Comparison of ENCODE assay signal across 10 mouse cellular contexts in genomic region chr13:58453541-58453940, GRCm38 (mm10). TPM values are rescaled to one million over a fixed set of nuclear protein-coding genes. Genes with fewer than 3 reads are reported as not detected.
DNase-seq lines count a peak whose midpoint lies in the region; ATAC-seq and TF ChIP-seq lines count a peak whose summit lies in the region.
"Had no signal": no experiment of that assay in that cellular context is flagged by ENCODE, and none has a peak within 500 bp of the region (broad histone marks: within the 10 kb centered on the region; RNA-seq: fewer than 3 reads in every experiment).

No protein-coding gene starts in this region.

- 22% methylated on average over 10 of the region's 10 CpGs for WGBS in limb, embryonic 12.5 days
- WGBS in cerebellum, adult 2 months, result 59% methylated on average over 10 of the region's 10 CpGs

- intact Hi-C loops in gastrocnemius, adult 2 months (cut with DNase I), result no loop called here

- H3K27me3 ChIP-seq in megakaryocyte, embryonic 14.5 days (replicated peaks), result peaks cover 79% of the 10 kb centered on the region
- peaks cover 31% of the 10 kb centered on the region for H3K27me3 ChIP-seq in limb, embryonic 12.5 days
- no peaks in the 10 kb centered on the region for H3K27me3 ChIP-seq in splenic B cell, adult 2 months (ENCODE audit: control insufficient read depth, insufficient read depth, low read length, poor library complexity, severe bottlenecking)
- no peaks in the 10 kb centered on the region; the same call in 1 of the 2 replicates for H3K27me3 ChIP-seq in cerebellum, adult 2 months (ENCODE audit: control insufficient read depth, insufficient read depth, low read length)

- ATAC-seq in megakaryocyte, adult 5-6 weeks (ENCODE audit: poor library complexity, severe bottlenecking), result no peak
- no peak for ATAC-seq in limb, embryonic 12.5 days (ENCODE audit: insufficient number of reproducible peaks, insufficient read depth, low FRiP score, low TSS enrichment, low read depth)

- H3K4me2 ChIP-seq in limb, embryonic 12.5 days, result peak overlapping the region; percentile 58

- H3K4me1 ChIP-seq in megakaryocyte, embryonic 14.5 days, result peaks cover 9% of the 10 kb centered on the region
- peaks cover 27% of the 10 kb centered on the region for H3K4me1 ChIP-seq in limb, embryonic 12.5 days (replicated peaks)
- no peaks in the 10 kb centered on the region for H3K4me1 ChIP-seq in cerebellum, adult 2 months (ENCODE audit: control insufficient read depth, insufficient read depth, low read length)

- no peak for TF ChIP-seq POLR2A in cerebellum, adult 2 months (IDR thresholded peaks at IDR 0.05; ENCODE audit: borderline replicate concordance, insufficient read depth, low read length)

- peak overlapping the region; percentile 61 for H3K4me3 ChIP-seq in gastrocnemius, adult 2 months
- H3K4me3 ChIP-seq in megakaryocyte, embryonic 14.5 days (replicated peaks), result peak overlapping the region; percentile 74
- H3K4me3 ChIP-seq in limb, embryonic 12.5 days (replicated peaks), result peak overlapping the region; percentile 33
- H3K4me3 ChIP-seq in cerebellum, adult 2 months (replicated peaks; ENCODE audit: insufficient read depth, low read depth, low read length), result no peak overlapping the region

- peak; percentile 20 for DNase-seq in gastrocnemius, adult 2 months
- no peak for DNase-seq in gastrocnemius, adult 8-10 months (ENCODE audit: low spot score in 2 of 2)
- DNase-seq in splenic B cell, adult 2 months (ENCODE audit: low read depth, low spot score), result peak; percentile 64
- DNase-seq in thymus, postnatal 0 days (ENCODE audit: low spot score), result no peak
- DNase-seq in cerebellum, adult 2 months, result no peak
- DNase-seq: embryo, embryonic 11 days had no signal

- no peaks in the 10 kb centered on the region for H3K36me3 ChIP-seq in megakaryocyte, embryonic 14.5 days (replicated peaks; ENCODE audit: low read length)
- H3K36me3 ChIP-seq in limb, embryonic 12.5 days, result no peaks in the 10 kb centered on the region
- no peaks in the 10 kb centered on the region for H3K36me3 ChIP-seq in splenic B cell, adult 2 months (ENCODE audit: control insufficient read depth, insufficient read depth, low read length, poor library complexity, severe bottlenecking)
- H3K36me3 ChIP-seq: midbrain, embryonic 10.5 days had no signal

- no peak for TF ChIP-seq CTCF in gastrocnemius, adult 2 months (IDR thresholded peaks at IDR 0.05)
- no peak for TF ChIP-seq CTCF in cerebellum, adult 2 months (IDR thresholded peaks at IDR 0.05; ENCODE audit: borderline replicate concordance, insufficient read depth, low read depth, low read length)

- peaks cover 17% of the 10 kb centered on the region for H3K9me3 ChIP-seq in megakaryocyte, embryonic 14.5 days
- H3K9me3 ChIP-seq in limb, embryonic 12.5 days, result no peaks in the 10 kb centered on the region
- H3K9me3 ChIP-seq: midbrain, embryonic 10.5 days had no signal

- H3K27ac ChIP-seq in gastrocnemius, adult 2 months, result no peak overlapping the region
- H3K27ac ChIP-seq in limb, embryonic 12.5 days, result no peak overlapping the region
- H3K27ac ChIP-seq in cerebellum, adult 2 months (ENCODE audit: insufficient read depth, low read length), result no peak overlapping the region

- H3K9ac ChIP-seq in limb, embryonic 12.5 days (replicated peaks), result no peak overlapping the region

RNA-seq across cellular contexts. Expression of gene Hnrnpk, which starts 50.4 kb away (rescaled TPM):
- 100 to 1,000 TPM; 239 to 294 TPM for total RNA-seq in gastrocnemius, adult 2 months (2021)
- total RNA-seq in gastrocnemius, adult 8-10 months (2022), result 100 to 1,000 TPM; 203 to 256 (median 231) TPM
- polyA plus RNA-seq in megakaryocyte, embryonic 14.5 days (2012; ENCODE audit: insufficient read depth, low replicate concordance), result 91.3 and 488 TPM in 2 replicates
- 665 and 701 TPM in 2 replicates for total RNA-seq in megakaryocyte, adult 5-6 weeks (2015)
- 1,381 and 1,571 TPM in 2 replicates for total RNA-seq in megakaryocyte, adult 5-6 weeks (2017)
- 2,059 and 2,098 TPM in 2 replicates for polyA plus RNA-seq in limb, embryonic 12.5 days (2016; fragmentation: Nextera tagmentation; extraction: Ambion mirVana)
- 1,350 and 1,444 TPM in 2 replicates for polyA plus RNA-seq in thymus, postnatal 0 days (2015; fragmentation: Nextera tagmentation; extraction: Ambion mirVana)
- polyA plus RNA-seq in cerebellum, adult 2 months (2012; rRNA removed), result 385 and 442 TPM in 2 replicates

RNA-seq across cellular contexts. Expression of gene Rmi1, which starts 51.5 kb away (rescaled TPM):
- 1 to 10 TPM; 6.2 to 7.6 TPM for total RNA-seq in gastrocnemius, adult 2 months (2021)
- total RNA-seq in gastrocnemius, adult 8-10 months (2022), result 1 to 10 TPM; 5.7 to 7.8 (median 6.4) TPM
- polyA plus RNA-seq in megakaryocyte, embryonic 14.5 days (2012; ENCODE audit: insufficient read depth, low replicate concordance), result 0.42 and 2.8 TPM in 2 replicates
- 40.6 and 46.0 TPM in 2 replicates for total RNA-seq in megakaryocyte, adult 5-6 weeks (2015)
- 23.6 and 25.5 TPM in 2 replicates for total RNA-seq in megakaryocyte, adult 5-6 weeks (2017)
- polyA plus RNA-seq in limb, embryonic 12.5 days (2016; fragmentation: Nextera tagmentation; extraction: Ambion mirVana), result 31.2 and 33.0 TPM in 2 replicates
- 28.5 and 30.5 TPM in 2 replicates for polyA plus RNA-seq in thymus, postnatal 0 days (2015; fragmentation: Nextera tagmentation; extraction: Ambion mirVana)
- 15.6 and 16.8 TPM in 2 replicates for polyA plus RNA-seq in cerebellum, adult 2 months (2012; rRNA removed)

Comparison
In these comparisons a context has a peak if more than half of its experiments do, and no peak if none do; other contexts are left out.
1. DNase-seq: peak in gastrocnemius, adult 2 months (single experiment) and splenic B cell, adult 2 months (single experiment); none in gastrocnemius, adult 8-10 months (0 of 2), thymus, postnatal 0 days (single experiment) and cerebellum, adult 2 months (0 of 2).